Mouse (Mus musculus) MEL (cell line): ENCODE data around the gene Lsamp. TPM values are rescaled to one million over a fixed set of nuclear protein-coding genes. Genes with fewer than 3 reads are reported as not detected.

Experiments
- DNase-seq: peaks from one replicate; pipeline ENCODE4 v3.0.0; 2011; ENCODE audit warnings: low read depth, low spot score
- H3K27ac ChIP-seq: 2 replicates; pipeline ENCODE4 v1.5.1; 2012; ENCODE audit warnings: low read depth, mild to moderate bottlenecking, control low read depth, low read length, moderate library complexity; ENCODE audit not compliant: control insufficient read depth
- H3K27me3 ChIP-seq, 2 experiments: fragments of 150-350 bp in 1 of 2; sonication (generic) in 1 of 2; 2 replicates each; pipeline ENCODE4 v1.6.1; 2012; ENCODE audit warnings: low read length in 2 of 2, mild to moderate bottlenecking in 2 of 2, improper control_type of control experiment in 1 of 2, moderate library complexity in 1 of 2; ENCODE audit not compliant: insufficient read depth in 2 of 2, control insufficient read depth in 1 of 2
- H3K36me3 ChIP-seq, 2 experiments: 2 replicates each; pipeline ENCODE4 v1.6.1; 2012 to 2014; ENCODE audit warnings: low read length in 2 of 2, improper control_type of control experiment in 1 of 2, inconsistent platforms in 1 of 2, mild to moderate bottlenecking in 1 of 2; ENCODE audit not compliant: insufficient read depth in 2 of 2, control insufficient read depth in 1 of 2
- H3K4me1 ChIP-seq, 2 experiments: fragments of 150-350 bp in 1 of 2; sonication (generic) in 1 of 2; 2 replicates each; pipeline ENCODE4 v1.6.1; 2012; ENCODE audit warnings: low read length in 2 of 2, improper control_type of control experiment in 1 of 2, mild to moderate bottlenecking in 1 of 2; ENCODE audit not compliant: insufficient read depth in 2 of 2, control insufficient read depth in 1 of 2
- H3K4me3 ChIP-seq, 2 experiments: fragments of 150-350 bp in 1 of 2; sonication (generic) in 1 of 2; 2 replicates each; pipeline ENCODE4 v1.5.1; 2012; ENCODE audit warnings: low read depth in 2 of 2, low read length in 2 of 2, mild to moderate bottlenecking in 2 of 2, moderate library complexity in 2 of 2, control low read depth in 1 of 2, improper control_type of control experiment in 1 of 2; ENCODE audit not compliant: control insufficient read depth in 1 of 2, insufficient read depth in 1 of 2
- H3K79me2 ChIP-seq: 2 replicates; pipeline ENCODE4 v1.6.1; 2012; ENCODE audit warnings: mild to moderate bottlenecking, low read length, moderate library complexity; ENCODE audit not compliant: control insufficient read depth, poor library complexity, insufficient read depth
- H3K9ac ChIP-seq: 2 replicates; pipeline ENCODE4 v1.6.1; 2012; ENCODE audit warnings: low read depth, mild to moderate bottlenecking, control low read depth, low read length, moderate library complexity; ENCODE audit not compliant: control insufficient read depth, poor library complexity, severe bottlenecking
- H3K9me3 ChIP-seq: fragments of 150-350 bp; sonication (generic); replicated peaks from 2 replicates; pipeline ENCODE4 v1.6.1; 2012; ENCODE audit warnings: mild to moderate bottlenecking, low read length, improper control_type of control experiment, moderate library complexity; ENCODE audit not compliant: insufficient read depth
- CHD1 ChIP-seq: IDR thresholded peaks from 2 replicates; pipeline ENCODE4 v1.6.1; 2012; ENCODE audit warnings: low read depth, mild to moderate bottlenecking, inconsistent platforms, low read length, improper control_type of control experiment
- CHD2 ChIP-seq: IDR thresholded peaks from 2 replicates; pipeline ENCODE4 v1.6.1; 2011; ENCODE audit warnings: low read length, improper control_type of control experiment
- ELF1 ChIP-seq: IDR thresholded peaks from 2 replicates; pipeline ENCODE4 v1.6.1; 2014; ENCODE audit warnings: low read depth, mild to moderate bottlenecking, inconsistent platforms, low read length, improper control_type of control experiment, moderate library complexity
- EP300 ChIP-seq, 2 experiments: IDR thresholded peaks; 2 replicates each; pipeline ENCODE4 v1.6.1; 2011; ENCODE audit warnings: improper control_type of control experiment in 2 of 2, low read length in 2 of 2, low read depth in 1 of 2, mild to moderate bottlenecking in 1 of 2
- ETS1 ChIP-seq: IDR thresholded peaks from 2 replicates; pipeline ENCODE4 v1.6.1; 2012; ENCODE audit warnings: low read depth, mild to moderate bottlenecking, inconsistent platforms, low read length, improper control_type of control experiment, moderate library complexity
- GABPA ChIP-seq: IDR thresholded peaks from 2 replicates; pipeline ENCODE4 v1.6.1; 2012; ENCODE audit warnings: low read depth, mild to moderate bottlenecking, inconsistent platforms, low read length, improper control_type of control experiment, moderate library complexity
- GATA1 ChIP-seq: IDR thresholded peaks from 2 replicates; pipeline ENCODE4 v1.6.1; 2011; ENCODE audit warnings: low read depth, low read length, improper control_type of control experiment
- MAZ ChIP-seq: IDR thresholded peaks from 2 replicates; pipeline ENCODE4 v1.6.1; 2012; ENCODE audit warnings: low read depth, mild to moderate bottlenecking, inconsistent platforms, low read length, improper control_type of control experiment
- MYB ChIP-seq: IDR thresholded peaks from 2 replicates; pipeline ENCODE4 v1.6.1; 2011; ENCODE audit warnings: mild to moderate bottlenecking, low read depth, low read length, improper control_type of control experiment
- NELFE ChIP-seq: IDR thresholded peaks from 2 replicates; pipeline ENCODE4 v1.6.1; 2011; ENCODE audit warnings: low read depth, low read length, improper control_type of control experiment
- POLR2AphosphoS5 ChIP-seq: IDR thresholded peaks from 2 replicates; pipeline ENCODE4 v1.6.1; 2012; ENCODE audit warnings: low read depth, borderline replicate concordance, mild to moderate bottlenecking, inconsistent platforms, low read length, moderate library complexity, mixed read lengths
- RCOR1 ChIP-seq: IDR thresholded peaks from 2 replicates; pipeline ENCODE4 v1.6.1; 2012; ENCODE audit warnings: low read depth, mild to moderate bottlenecking, inconsistent platforms, low read length, improper control_type of control experiment
- SIN3A ChIP-seq: IDR thresholded peaks from 2 replicates; pipeline ENCODE4 v1.6.1; 2012; ENCODE audit warnings: low read length, improper control_type of control experiment, inconsistent platforms
- SMC3 ChIP-seq: IDR thresholded peaks from 2 replicates; pipeline ENCODE4 v1.6.1; 2011; ENCODE audit warnings: low read depth, low read length, improper control_type of control experiment
- TAL1 ChIP-seq: IDR thresholded peaks from 2 replicates; pipeline ENCODE4 v1.6.1; 2012; ENCODE audit warnings: mild to moderate bottlenecking, inconsistent platforms, low read length, moderate library complexity, mixed read lengths
- TCF12 ChIP-seq: IDR thresholded peaks from 2 replicates; pipeline ENCODE4 v1.6.1; 2014; ENCODE audit warnings: low read depth, mild to moderate bottlenecking, inconsistent platforms, low read length, improper control_type of control experiment, moderate library complexity
- USF2 ChIP-seq, 2 experiments: IDR thresholded peaks; 2 replicates each; pipeline ENCODE4 v1.6.1; 2011 to 2012; ENCODE audit warnings: improper control_type of control experiment in 2 of 2, low read length in 2 of 2, borderline replicate concordance in 1 of 2, inconsistent platforms in 1 of 2, low read depth in 1 of 2, mild to moderate bottlenecking in 1 of 2; ENCODE audit not compliant: insufficient read depth in 1 of 2
- ZKSCAN1 ChIP-seq: IDR thresholded peaks from 2 replicates; pipeline ENCODE4 v1.6.1; 2012; ENCODE audit warnings: low read depth, mild to moderate bottlenecking, inconsistent platforms, low read length, improper control_type of control experiment, moderate library complexity
- ZMIZ1 ChIP-seq: IDR thresholded peaks from 2 replicates; pipeline ENCODE4 v1.6.1; 2012; ENCODE audit warnings: low read depth, mild to moderate bottlenecking, inconsistent platforms, low read length, improper control_type of control experiment, moderate library complexity
- ZNF384 ChIP-seq: IDR thresholded peaks from 2 replicates; pipeline ENCODE4 v1.6.1; 2012; ENCODE audit warnings: low read depth, mild to moderate bottlenecking, inconsistent platforms, low read length, improper control_type of control experiment
- polyA plus RNA-seq, 2 experiments: library from polyadenylated mRNA; stranded (reverse) in 1 of 2; unstranded in 1 of 2; fragments of >175 nt in 1 of 2; fragments of >200 nt in 1 of 2; gene quantifications; 2 replicates each; pipeline versions ENCODE4 v1.2.1 to v1.2.4; 2012; ENCODE audit warnings: low replicate concordance in 2 of 2, low read depth in 1 of 2; ENCODE audit not compliant: insufficient read length in 2 of 2, insufficient read depth in 1 of 2, missing spikeins in 1 of 2
- total RNA-seq: library from RNA; depleted of rRNA; stranded (reverse); fragments of 300-350 nt; gene quantifications from 2 replicates; pipeline ENCODE4 v1.2.3, GENCODE M21; 2012

Gene Lsamp
- total and polyA plus RNA-seq, 3 experiments: 0.42 TPM; not detected in 2

DNA sequence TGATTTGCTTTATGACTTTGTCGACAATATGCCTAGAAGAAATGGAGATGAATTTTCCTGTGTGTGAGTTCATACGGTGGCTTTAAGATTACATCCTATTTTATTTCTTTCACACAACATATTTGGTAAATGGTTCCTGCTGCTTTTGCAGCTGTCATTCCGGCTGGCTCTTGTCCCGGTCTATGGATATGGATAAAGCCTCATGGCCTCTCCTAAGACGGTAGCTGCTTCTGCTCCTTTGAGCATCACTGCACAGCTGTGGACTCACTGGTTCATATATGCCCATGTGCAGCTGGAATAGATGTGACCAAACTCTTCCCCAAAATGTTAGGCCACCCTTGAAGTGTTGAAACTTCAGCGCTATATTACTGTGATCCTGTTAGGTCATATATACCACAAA, 2137.6 kb downstream of the Lsamp start:
- H3K4me1 ChIP-seq: no peaks in the 10 kb centered on the region
- DNase-seq: no peak
- H3K9ac ChIP-seq: no peak overlapping the region
- TF ChIP-seq ELF1 (no peak), TCF12 (no peak), MAZ (no peak), GABPA (no peak), POLR2AphosphoS5 (no peak), TAL1 (no peak), ZMIZ1 (no peak), SIN3A (no peak)
- H3K9me3 ChIP-seq: no peaks in the 10 kb centered on the region
- H3K79me2 ChIP-seq: no peaks in the 10 kb centered on the region
- no peaks in the 10 kb centered on the region for H3K36me3 ChIP-seq
- no peaks in the 10 kb centered on the region for H3K27me3 ChIP-seq
- no peak overlapping the region for H3K4me3 ChIP-seq
- H3K27ac ChIP-seq: no peak overlapping the region

DNA sequence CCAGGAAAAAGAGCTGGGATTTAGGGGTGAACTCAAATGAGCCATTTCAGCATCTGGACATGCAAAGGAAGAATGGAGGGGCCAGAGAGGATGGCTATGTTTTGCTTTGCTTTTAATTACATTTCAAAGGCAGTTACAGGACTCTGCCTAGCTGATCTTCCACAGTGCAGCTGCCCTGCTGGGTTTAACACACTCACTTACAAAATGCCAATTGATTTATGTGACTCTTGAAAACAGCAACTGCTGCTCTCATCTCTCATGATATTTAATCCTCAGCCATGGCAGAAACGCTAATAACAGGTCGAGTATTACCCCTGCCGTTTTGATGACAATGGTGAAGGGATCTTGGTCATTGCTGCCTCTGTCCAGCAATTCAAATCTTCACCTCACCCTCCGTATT, 2139.7 kb downstream of the Lsamp start:
- Histone ChIP-seq H3K9me3 (no peaks in the 10 kb centered on the region), H3K4me1 (no peaks in the 10 kb centered on the region), H3K27ac (no peak overlapping the region), H3K4me3 (no peak overlapping the region), H3K9ac (no peak overlapping the region), H3K27me3 (no peaks in the 10 kb centered on the region), H3K79me2 (no peaks in the 10 kb centered on the region), H3K36me3 (no peaks in the 10 kb centered on the region)
- TF ChIP-seq ZKSCAN1 (no peak), ZNF384 (no peak), NELFE (no peak), SMC3 (no peak), GABPA (no peak)
- no peak for DNase-seq

- no peak for DNase-seq
- H3K79me2 ChIP-seq: no peaks in the 10 kb centered on the region
- no peaks in the 10 kb centered on the region for H3K4me1 ChIP-seq
- H3K27me3 ChIP-seq: no peaks in the 10 kb centered on the region
- H3K4me3 ChIP-seq: no peak overlapping the region
- no peak for TF ChIP-seq CHD2
- no peak for TF ChIP-seq CHD1
- no peak for TF ChIP-seq USF2 (IDR thresholded peaks at IDR 0.05; ENCODE audit: borderline replicate concordance in 1 of 2, insufficient read depth in 1 of 2, low read depth in 1 of 2, low read length in 2 of 2)
- no peak for TF ChIP-seq MAZ
- no peak for TF ChIP-seq RCOR1
- no peak for TF ChIP-seq GATA1
- no peak for TF ChIP-seq EP300 (IDR thresholded peaks at IDR 0.05; ENCODE audit: low read depth in 1 of 2, low read length in 2 of 2)
- no peak for TF ChIP-seq MYB
- no peak for TF ChIP-seq ZKSCAN1
- no peak for TF ChIP-seq ETS1
- no peak for TF ChIP-seq ZMIZ1
- H3K9ac ChIP-seq: no peak overlapping the region
- no peaks in the 10 kb centered on the region for H3K36me3 ChIP-seq
- H3K9me3 ChIP-seq: no peaks in the 10 kb centered on the region
- H3K27ac ChIP-seq: no peak overlapping the region
These were observed 2141.9 kb downstream of the Lsamp start for GRCm38 (mm10) chr16:42126061-42126460.
